Mouse (Mus musculus): ENCODE results near the gene Ugt1a9. TPM values are rescaled to one million over a fixed set of nuclear protein-coding genes. Genes with fewer than 3 reads are reported as not detected.

Gene Ugt1a9
- polyA plus RNA-seq, 1 experiment from 2014 or later: not detected

- no peak overlapping the region for H3K27ac ChIP-seq
- H3K4me3 ChIP-seq: no peak overlapping the region
- H3K4me2 ChIP-seq (replicated peaks): no peak overlapping the region
- H3K36me3 ChIP-seq: no peaks in the 10 kb centered on the region
- no peaks in the 10 kb centered on the region for H3K4me1 ChIP-seq
- 65% methylated on average over 11 of the region's 11 CpGs for WGBS
- H3K9ac ChIP-seq: no peak overlapping the region
- H3K27me3 ChIP-seq: no peaks in the 10 kb centered on the region
- H3K9me3 ChIP-seq: peaks cover 97% of the 10 kb centered on the region
- 0 out of 2 replicates have a peak, but pooled peaks have one; percentile 1 for ATAC-seq (ENCODE audit: low FRiP score, low read depth)
Observed at GRCm38 (mm10) chr1:88235046-88235893, 164.7 kb downstream of the Ugt1a9 start.

GRCm38 (mm10) chr1:88235894-88236415 lies 165.4 kb downstream of the Ugt1a9 start:
- no peak overlapping the region for H3K4me3 ChIP-seq
- H3K36me3 ChIP-seq: no peaks in the 10 kb centered on the region
- no peak overlapping the region for H3K9ac ChIP-seq
- ATAC-seq (ENCODE audit: low FRiP score, low read depth): no peak
- H3K9me3 ChIP-seq: peaks cover 97% of the 10 kb centered on the region
- H3K4me1 ChIP-seq: no peaks in the 10 kb centered on the region
- H3K27me3 ChIP-seq: no peaks in the 10 kb centered on the region
- no peak overlapping the region for H3K4me2 ChIP-seq (replicated peaks)
- H3K27ac ChIP-seq: no peak overlapping the region
- 67% methylated on average over 4 of the region's 4 CpGs for whole genome bisulfite sequencing

GRCm38 (mm10) chr1:88237311-88237710 lies 166.7 kb downstream of the Ugt1a9 start:
- no peak overlapping the region for H3K4me3 ChIP-seq
- no peaks in the 10 kb centered on the region for H3K4me1 ChIP-seq
- no peaks in the 10 kb centered on the region for H3K27me3 ChIP-seq
- peaks cover 95% of the 10 kb centered on the region for H3K9me3 ChIP-seq
- H3K36me3 ChIP-seq: no peaks in the 10 kb centered on the region
- no peak overlapping the region for H3K9ac ChIP-seq
- 79% methylated on average over 5 of the region's 5 CpGs for WGBS
- no peak for ATAC-seq (ENCODE audit: low FRiP score, low read depth)
- H3K27ac ChIP-seq: no peak overlapping the region
- no peak overlapping the region for H3K4me2 ChIP-seq (replicated peaks)

- Histone ChIP-seq H3K36me3 (no peaks in the 10 kb centered on the region), H3K9ac (no peak overlapping the region), H3K27me3 (no peaks in the 10 kb centered on the region), H3K9me3 (peaks cover 94% of the 10 kb centered on the region), H3K4me1 (no peaks in the 10 kb centered on the region), H3K4me2 (replicated peaks) (no peak overlapping the region), H3K4me3 (no peak overlapping the region), H3K27ac (no peak overlapping the region)
- no peak for ATAC-seq (ENCODE audit: low FRiP score, low read depth)
- WGBS: 79% methylated on average over 6 of the region's 6 CpGs
Observed at GRCm38 (mm10) chr1:88238771-88239170, 168.2 kb downstream of the Ugt1a9 start.

GRCm38 (mm10) chr1:88240072-88240471 lies 169.5 kb downstream of the Ugt1a9 start:
- Histone ChIP-seq H3K4me3 (no peak overlapping the region), H3K9me3 (peaks cover 94% of the 10 kb centered on the region), H3K27me3 (no peaks in the 10 kb centered on the region), H3K36me3 (no peaks in the 10 kb centered on the region), H3K4me1 (no peaks in the 10 kb centered on the region), H3K9ac (no peak overlapping the region), H3K27ac (no peak overlapping the region), H3K4me2 (replicated peaks) (no peak overlapping the region)
- 73% methylated on average over 5 of the region's 5 CpGs for WGBS
- no peak for ATAC-seq (ENCODE audit: low FRiP score, low read depth)

- H3K4me3 ChIP-seq: no peak overlapping the region
- 70% methylated on average over 4 of the region's 4 CpGs for WGBS
- peaks cover 94% of the 10 kb centered on the region for H3K9me3 ChIP-seq
- no peaks in the 10 kb centered on the region for H3K27me3 ChIP-seq
- ATAC-seq (ENCODE audit: low FRiP score, low read depth): no peak
- no peak overlapping the region for H3K9ac ChIP-seq
- no peak overlapping the region for H3K4me2 ChIP-seq (replicated peaks)
- H3K36me3 ChIP-seq: no peaks in the 10 kb centered on the region
- H3K27ac ChIP-seq: no peak overlapping the region
- no peaks in the 10 kb centered on the region for H3K4me1 ChIP-seq
Observed at GRCm38 (mm10) chr1:88240579-88240978, 170.0 kb downstream of the Ugt1a9 start.

- H3K4me2 ChIP-seq (replicated peaks): no peak overlapping the region
- ATAC-seq (ENCODE audit: low FRiP score, low read depth): no peak
- peaks cover 96% of the 10 kb centered on the region for H3K9me3 ChIP-seq
- no peak overlapping the region for H3K27ac ChIP-seq
- H3K4me1 ChIP-seq: no peaks in the 10 kb centered on the region
- H3K27me3 ChIP-seq: no peaks in the 10 kb centered on the region
- no peaks in the 10 kb centered on the region for H3K36me3 ChIP-seq
- 63% methylated on average over 5 of the region's 5 CpGs for WGBS
- no peak overlapping the region for H3K9ac ChIP-seq
- no peak overlapping the region for H3K4me3 ChIP-seq
Observed at GRCm38 (mm10) chr1:88243861-88244260, 173.3 kb downstream of the Ugt1a9 start.

GRCm38 (mm10) chr1:88245881-88246280 lies 175.3 kb downstream of the Ugt1a9 start:
- Histone ChIP-seq H3K27ac (no peak overlapping the region), H3K36me3 (no peaks in the 10 kb centered on the region), H3K9ac (no peak overlapping the region), H3K4me2 (replicated peaks) (no peak overlapping the region), H3K27me3 (no peaks in the 10 kb centered on the region), H3K9me3 (peaks cover 96% of the 10 kb centered on the region), H3K4me1 (no peaks in the 10 kb centered on the region), H3K4me3 (no peak overlapping the region)
- WGBS: 76% methylated on average over 6 of the region's 6 CpGs
- ATAC-seq (ENCODE audit: low FRiP score, low read depth): no peak

- Histone ChIP-seq H3K4me2 (replicated peaks) (no peak overlapping the region), H3K9me3 (peaks cover 96% of the 10 kb centered on the region), H3K4me1 (no peaks in the 10 kb centered on the region), H3K36me3 (no peaks in the 10 kb centered on the region), H3K27ac (no peak overlapping the region), H3K9ac (no peak overlapping the region), H3K4me3 (no peak overlapping the region), H3K27me3 (no peaks in the 10 kb centered on the region)
- WGBS: 44% methylated on average over 6 of the region's 6 CpGs
- no peak for ATAC-seq (ENCODE audit: low FRiP score, low read depth)
Observed at GRCm38 (mm10) chr1:88246386-88246785, 175.8 kb downstream of the Ugt1a9 start.

GRCm38 (mm10) chr1:88247660-88248059 lies 177.1 kb downstream of the Ugt1a9 start:
- no peak overlapping the region for H3K4me3 ChIP-seq
- no peaks in the 10 kb centered on the region for H3K36me3 ChIP-seq
- H3K27me3 ChIP-seq: no peaks in the 10 kb centered on the region
- H3K4me2 ChIP-seq (replicated peaks): no peak overlapping the region
- 55% methylated on average over 2 of the region's 2 CpGs for WGBS
- H3K27ac ChIP-seq: no peak overlapping the region
- no peaks in the 10 kb centered on the region for H3K4me1 ChIP-seq
- H3K9ac ChIP-seq: no peak overlapping the region
- no peak for ATAC-seq (ENCODE audit: low FRiP score, low read depth)
- peaks cover 94% of the 10 kb centered on the region for H3K9me3 ChIP-seq

GRCm38 (mm10) chr1:88248658-88249057 lies 178.1 kb downstream of the Ugt1a9 start:
- Histone ChIP-seq H3K36me3 (no peaks in the 10 kb centered on the region), H3K27me3 (no peaks in the 10 kb centered on the region), H3K4me3 (no peak overlapping the region), H3K9ac (no peak overlapping the region), H3K4me1 (no peaks in the 10 kb centered on the region), H3K27ac (no peak overlapping the region), H3K4me2 (replicated peaks) (no peak overlapping the region), H3K9me3 (peaks cover 91% of the 10 kb centered on the region)
- 67% methylated on average over 4 of the region's 4 CpGs for WGBS
- no peak for ATAC-seq (ENCODE audit: low FRiP score, low read depth)

- H3K9me3 ChIP-seq: peaks cover 87% of the 10 kb centered on the region
- no peak overlapping the region for H3K4me2 ChIP-seq (replicated peaks)
- no peak overlapping the region for H3K27ac ChIP-seq
- H3K4me1 ChIP-seq: no peaks in the 10 kb centered on the region
- H3K9ac ChIP-seq: no peak overlapping the region
- no peak overlapping the region for H3K4me3 ChIP-seq
- H3K27me3 ChIP-seq: no peaks in the 10 kb centered on the region
- ATAC-seq (ENCODE audit: low FRiP score, low read depth): no peak
- no peaks in the 10 kb centered on the region for H3K36me3 ChIP-seq
- WGBS: 75% methylated on average over 7 of the region's 7 CpGs
Observed at GRCm38 (mm10) chr1:88249596-88249995, 179.0 kb downstream of the Ugt1a9 start.

- ATAC-seq (ENCODE audit: low FRiP score, low read depth): no peak
- 81% methylated on average over 5 of the region's 5 CpGs for WGBS
- Histone ChIP-seq H3K27ac (no peak overlapping the region), H3K4me3 (no peak overlapping the region), H3K4me1 (no peaks in the 10 kb centered on the region), H3K27me3 (no peaks in the 10 kb centered on the region), H3K9ac (no peak overlapping the region), H3K4me2 (replicated peaks) (no peak overlapping the region), H3K36me3 (no peaks in the 10 kb centered on the region), H3K9me3 (peaks cover 87% of the 10 kb centered on the region)
Observed at GRCm38 (mm10) chr1:88250023-88250422, 179.4 kb downstream of the Ugt1a9 start.

Measured in limb, embryonic 13.5 days (tissue).